Mouse (Mus musculus) lung, embryonic 15.5 days (tissue): ENCODE data around the gene Pgbd1. TPM values are rescaled to one million over a fixed set of nuclear protein-coding genes. Genes with fewer than 3 reads are reported as not detected.
A peak's percentile ranks its signal among the peaks of the same experiment; 100 is the strongest.
"Not testable (repeated sequence)": the region's sequence is repeated elsewhere in the genome, so short reads cannot be mapped to it uniquely, and the experiment has no call there.

Source experiments
- ATAC-seq: fragments of 200-750 bp; cut with Nextera tagmentation; 2 replicates; pipeline ENCODE4 v1.8.0; 2017; ENCODE audit warnings: moderate number of reproducible peaks, borderline replicate concordance; ENCODE audit not compliant: low FRiP score, low TSS enrichment; ENCODE audit errors: extremely low read depth
- H3K27ac ChIP-seq: fragments of 300-500 bp; sonication (generic); 2 replicates; pipeline ENCODE4 v1.5.1; 2015; ENCODE audit warnings: moderate library complexity, mild to moderate bottlenecking, inconsistent platforms
- H3K27me3 ChIP-seq: fragments of 300-500 bp; sonication (generic); 2 replicates; pipeline ENCODE4 v1.6.1; 2015; ENCODE audit warnings: inconsistent platforms
- H3K36me3 ChIP-seq: fragments of 300-500 bp; sonication (generic); 2 replicates; pipeline ENCODE4 v1.6.1; 2015; ENCODE audit warnings: inconsistent platforms
- H3K4me1 ChIP-seq: fragments of 300-500 bp; sonication (generic); 2 replicates; pipeline ENCODE4 v1.6.1; 2015; ENCODE audit warnings: inconsistent platforms
- H3K4me2 ChIP-seq: fragments of 300-500 bp; sonication (generic); 2 replicates; pipeline ENCODE4 v1.6.1; 2015; ENCODE audit warnings: inconsistent platforms, mild to moderate bottlenecking, moderate library complexity
- H3K4me3 ChIP-seq: fragments of 300-500 bp; sonication (generic); 2 replicates; pipeline ENCODE4 v1.5.1; 2015; ENCODE audit warnings: mild to moderate bottlenecking, inconsistent platforms
- H3K9ac ChIP-seq: fragments of 300-500 bp; sonication (generic); 2 replicates; pipeline ENCODE4 v1.6.1; 2015; ENCODE audit warnings: inconsistent platforms
- H3K9me3 ChIP-seq: fragments of 300-500 bp; sonication (generic); 2 replicates; pipeline ENCODE4 v1.6.1; 2016; ENCODE audit warnings: inconsistent platforms
- WGBS: fragments of 180-500 bp; shearing (Covaris S2); methylation state at CpG from one replicate; pipeline ENCODE4 v1.1.7; 2015; 5-methylcytosine and 5-hydroxymethylcytosine counted together
- polyA plus RNA-seq: library from polyadenylated mRNA; unstranded; fragments of >200 nt; fragmentation: Nextera tagmentation; extraction: Ambion mirVana; gene quantifications from 2 replicates; pipeline ENCODE4 v1.2.1, GENCODE M21; 2015

Pgbd1 gene
- polyA plus RNA-seq = 2.8 and 3.0 TPM in 2 replicates

GRCm38 (mm10) chr13:21440503-21441206 is at the start of gene Pgbd1:
Gene Pgbd1, minus strand, starts transcription at chr13:21441058.
- Histone ChIP-seq H3K9me3 (no peaks in the 10 kb centered on the region), H3K36me3 (peaks cover 30% of the 10 kb centered on the region), H3K27ac (peak within 1 kb of the TSS; percentile 90), H3K27me3 (no peaks in the 10 kb centered on the region), H3K4me3 (peak within 1 kb of the TSS; percentile 53), H3K9ac (peak within 1 kb of the TSS; percentile 62), H3K4me1 (peaks cover 8% of the 10 kb centered on the region; the same call in 1 of the 2 replicates), H3K4me2 (peak within 1 kb of the TSS; percentile 82)
- ATAC-seq = peak; percentile 81
- 1% methylated on average over 32 of the region's 32 CpGs for WGBS

- peaks cover 6% of the 10 kb centered on the region; the same call in 1 of the 2 replicates for H3K36me3 ChIP-seq
- no peak for ATAC-seq
- H3K4me1 ChIP-seq = no peaks in the 10 kb centered on the region
- H3K27ac ChIP-seq = no peak overlapping the region
- no peaks in the 10 kb centered on the region for H3K9me3 ChIP-seq
- WGBS = 86% methylated on average over 1 of the region's 1 CpGs
- H3K4me2 ChIP-seq = no peak overlapping the region
- no peak overlapping the region for H3K9ac ChIP-seq
- no peak overlapping the region for H3K4me3 ChIP-seq
- no peaks in the 10 kb centered on the region for H3K27me3 ChIP-seq
Measured at GRCm38 (mm10) chr13:21486881-21487280, 46.0 kb upstream of the Pgbd1 start.

GRCm38 (mm10) chr13:21478759-21479670 is 38.2 kb upstream of the Pgbd1 start, which contains the start of the genes Zkscan4 and Gm10065:
Gene Zkscan4, plus strand, starts transcription at chr13:21478907.
Gene Gm10065, minus strand, starts transcription at chr13:21479441.
- WGBS = 6% methylated on average over 28 of the region's 31 CpGs
- not testable (repeated sequence) for H3K4me1 ChIP-seq, H3K27me3 ChIP-seq, H3K36me3 ChIP-seq, H3K9me3 ChIP-seq
- H3K27ac ChIP-seq = peak within 1 kb of the TSS; percentile 64
- H3K4me2 ChIP-seq = peak within 1 kb of the TSS; percentile 59
- H3K4me3 ChIP-seq = peak within 1 kb of the TSS; percentile 45
- peak; percentile 89 for ATAC-seq
- H3K9ac ChIP-seq = peak within 1 kb of the TSS; percentile 50

- no peak overlapping the region for H3K27ac ChIP-seq
- no peaks in the 10 kb centered on the region for H3K36me3 ChIP-seq
- WGBS = 37% methylated on average over 4 of the region's 4 CpGs
- no peaks in the 10 kb centered on the region for H3K27me3 ChIP-seq
- H3K4me1 ChIP-seq = peaks cover 10% of the 10 kb centered on the region; the same call in 1 of the 2 replicates
- no peak overlapping the region for H3K4me3 ChIP-seq
- H3K4me2 ChIP-seq = no peak overlapping the region
- H3K9me3 ChIP-seq = no peaks in the 10 kb centered on the region
- H3K9ac ChIP-seq = no peak overlapping the region
- no peak for ATAC-seq
Measured at GRCm38 (mm10) chr13:21472427-21472826, 31.6 kb upstream of the Pgbd1 start.

- no peaks in the 10 kb centered on the region for H3K9me3 ChIP-seq
- H3K27me3 ChIP-seq = no peaks in the 10 kb centered on the region
- H3K27ac ChIP-seq = no peak overlapping the region
- peaks cover 10% of the 10 kb centered on the region; the same call in 1 of the 2 replicates for H3K4me1 ChIP-seq
- 22% methylated on average over 9 of the region's 9 CpGs for WGBS
- no peak overlapping the region for H3K9ac ChIP-seq
- no peaks in the 10 kb centered on the region for H3K36me3 ChIP-seq
- H3K4me3 ChIP-seq = no peak overlapping the region
- H3K4me2 ChIP-seq = peak overlapping the region; percentile 98
- ATAC-seq = no peak
Measured at GRCm38 (mm10) chr13:21469097-21469496, 28.2 kb upstream of the Pgbd1 start.

- ATAC-seq = peak; percentile 98
- WGBS = 1% methylated on average over 54 of the region's 54 CpGs
Measured at GRCm38 (mm10) chr13:21468061-21469019, 27.5 kb upstream of the Pgbd1 start, which contains the start of gene Nkapl. Gene Nkapl, minus strand, starts transcription at chr13:21468509.

GRCm38 (mm10) chr13:21467336-21467735 is 26.5 kb upstream of the Pgbd1 start:
- Histone ChIP-seq H3K9me3 (no peaks in the 10 kb centered on the region), H3K27ac (no peak overlapping the region), H3K9ac (no peak overlapping the region), H3K4me1 (peaks cover 10% of the 10 kb centered on the region; the same call in 1 of the 2 replicates), H3K4me3 (no peak overlapping the region), H3K4me2 (no peak overlapping the region), H3K27me3 (no peaks in the 10 kb centered on the region), H3K36me3 (no peaks in the 10 kb centered on the region)
- ATAC-seq = no peak
- WGBS = 82% methylated on average over 10 of the region's 10 CpGs

More at GRCm38 (mm10) chr13:21468061-21469019, 27.5 kb upstream of the Pgbd1 start, which contains the start of gene Nkapl:
- H3K4me3 ChIP-seq = peak within 1 kb of the TSS; percentile 60
- H3K27me3 ChIP-seq = no peaks in the 10 kb centered on the region
- no peaks in the 10 kb centered on the region for H3K9me3 ChIP-seq
- H3K4me2 ChIP-seq = peak within 1 kb of the TSS; percentile 98
- peak within 1 kb of the TSS; percentile 38 for H3K27ac ChIP-seq
- peak within 1 kb of the TSS; percentile 49 for H3K9ac ChIP-seq
- peaks cover 10% of the 10 kb centered on the region; the same call in 1 of the 2 replicates for H3K4me1 ChIP-seq
- H3K36me3 ChIP-seq = no peaks in the 10 kb centered on the region

- WGBS = 40% methylated on average over 9 of the region's 9 CpGs
- H3K27ac ChIP-seq, H3K4me1 ChIP-seq, H3K9me3 ChIP-seq, ATAC-seq, H3K4me2 ChIP-seq, H3K4me3 ChIP-seq, H3K9ac ChIP-seq, H3K27me3 ChIP-seq, H3K36me3 ChIP-seq: not testable (repeated sequence)
Measured at GRCm38 (mm10) chr13:21462516-21462915, 21.7 kb upstream of the Pgbd1 start.

GRCm38 (mm10) chr13:21456347-21456746 is 15.5 kb upstream of the Pgbd1 start:
- ATAC-seq = peak; percentile 87
- peak overlapping the region; percentile 59 for H3K27ac ChIP-seq
- 10% methylated on average over 4 of the region's 4 CpGs for WGBS

GRCm38 (mm10) chr13:21454133-21454532 is 13.3 kb upstream of the Pgbd1 start:
- Histone ChIP-seq H3K27me3 (no peaks in the 10 kb centered on the region), H3K9me3 (no peaks in the 10 kb centered on the region), H3K27ac (no peak overlapping the region), H3K4me1 (peaks cover 14% of the 10 kb centered on the region; the same call in 1 of the 2 replicates), H3K36me3 (peaks cover 10% of the 10 kb centered on the region; the same call in 1 of the 2 replicates), H3K9ac (no peak overlapping the region), H3K4me2 (peak overlapping the region; percentile 62), H3K4me3 (0 out of 2 replicates have a peak overlapping the region, but pooled peaks have one; percentile 83)
- ATAC-seq = no peak
- WGBS = 38% methylated on average over 3 of the region's 3 CpGs

More at GRCm38 (mm10) chr13:21456347-21456746, 15.5 kb upstream of the Pgbd1 start:
- Histone ChIP-seq H3K36me3 (peaks cover 4% of the 10 kb centered on the region; the same call in 1 of the 2 replicates), H3K9me3 (no peaks in the 10 kb centered on the region), H3K9ac (no peak overlapping the region), H3K4me2 (no peak overlapping the region), H3K27me3 (no peaks in the 10 kb centered on the region), H3K4me3 (no peak overlapping the region), H3K4me1 (peaks cover 14% of the 10 kb centered on the region; the same call in 1 of the 2 replicates)
